Mouse (Mus musculus) liver, postnatal 0 days (tissue): ENCODE measurements at regions not wholly inside any gene's neighbourhood (a gene's known extent, or its start where the extent isn't known, plus 50 kb on each side); places are given as distances from the start of the nearest gene placed in this dataset.

Experiments used
- ATAC-seq: fragments of 200-750 bp; cut with Nextera tagmentation; 2 replicates; pipeline ENCODE4 v1.8.0; 2017; ENCODE audit warnings: mild to moderate bottlenecking, moderate library complexity
- DNase-seq: peaks from one replicate; pipeline ENCODE4 v3.0.0-alpha.2; 2016
- H3K27ac ChIP-seq: fragments of 300-500 bp; sonication (generic); 2 replicates; pipeline ENCODE4 v1.5.1; 2014; ENCODE audit warnings: antibody characterized with exemption, moderate library complexity, mild to moderate bottlenecking, low read depth
- H3K27me3 ChIP-seq: fragments of 300-500 bp; sonication (generic); 2 replicates; pipeline ENCODE4 v1.6.1; 2014; ENCODE audit warnings: low read length, control low read depth, mixed read lengths; ENCODE audit not compliant: insufficient read depth
- H3K36me3 ChIP-seq: fragments of 300-500 bp; sonication (generic); replicated peaks from 2 replicates; pipeline ENCODE4 v1.6.1; 2014; ENCODE audit warnings: mild to moderate bottlenecking, control low read depth, low read length, moderate library complexity, mixed read lengths; ENCODE audit not compliant: insufficient read depth
- H3K4me1 ChIP-seq: fragments of 300-500 bp; sonication (generic); 2 replicates; pipeline ENCODE4 v1.6.1; 2014; ENCODE audit warnings: antibody characterized with exemption, mild to moderate bottlenecking, control low read depth; ENCODE audit not compliant: insufficient read depth
- H3K4me2 ChIP-seq: fragments of 300-500 bp; sonication (generic); 2 replicates; pipeline ENCODE4 v1.6.1; 2014; ENCODE audit warnings: low read depth, mild to moderate bottlenecking, low read length, moderate library complexity, mixed read lengths
- H3K4me3 ChIP-seq: fragments of 300-500 bp; sonication (generic); 2 replicates; pipeline ENCODE4 v1.5.1; 2014; ENCODE audit warnings: low read depth, low read length
- H3K9ac ChIP-seq: fragments of 300-500 bp; sonication (generic); replicated peaks from 2 replicates; pipeline ENCODE4 v1.6.1; 2014; ENCODE audit warnings: mild to moderate bottlenecking, moderate library complexity
- H3K9me3 ChIP-seq: fragments of 300-500 bp; sonication (generic); 2 replicates; pipeline ENCODE4 v1.6.1; 2016; ENCODE audit warnings: mild to moderate bottlenecking, control low read depth, low read length, mixed read lengths
- CTCF ChIP-seq: sonication (generic); IDR thresholded peaks from 2 replicates; pipeline ENCODE4 v1.5.1; 2016; ENCODE audit warnings: antibody characterized with exemption, low read depth
- EP300 ChIP-seq: IDR thresholded peaks from 2 replicates; pipeline ENCODE4 v1.6.1; 2016; ENCODE audit warnings: antibody characterized with exemption, low read depth, mild to moderate bottlenecking
- WGBS: fragments of 180-500 bp; shearing (Covaris S2); extraction: QIAGEN DNeasy Blood & Tissue Kit; methylation state at CpG from one replicate; pipeline ENCODE4 v1.1.7; 2014; ENCODE audit not compliant: insufficient replicate concordance; 5-methylcytosine and 5-hydroxymethylcytosine counted together

- H3K9ac ChIP-seq, result no peak overlapping the region
- H3K4me1 ChIP-seq, result no peaks in the 10 kb centered on the region
- H3K9me3 ChIP-seq, result no peaks in the 10 kb centered on the region
- DNase-seq (no peak), ATAC-seq (no peak)
- no peak overlapping the region for H3K4me2 ChIP-seq
- H3K4me3 ChIP-seq, result no peak overlapping the region
- TF ChIP-seq CTCF (no peak), EP300 (no peak)
- WGBS, result 63% methylated on average over 2 of the region's 2 CpGs
- no peaks in the 10 kb centered on the region for H3K27me3 ChIP-seq
- H3K36me3 ChIP-seq, result no peaks in the 10 kb centered on the region
- no peak overlapping the region for H3K27ac ChIP-seq
Measured at GRCm38 (mm10) chr6:98178005-98178404, 164.5 kb downstream of the Gm765 start.

- no peak for ATAC-seq
- no peaks in the 10 kb centered on the region for H3K4me1 ChIP-seq
- H3K27me3 ChIP-seq, result no peaks in the 10 kb centered on the region
- no peak overlapping the region for H3K9ac ChIP-seq
- no peak for DNase-seq
- TF ChIP-seq EP300, result no peak
- TF ChIP-seq CTCF, result no peak
- no peaks in the 10 kb centered on the region for H3K36me3 ChIP-seq
- no peaks in the 10 kb centered on the region for H3K9me3 ChIP-seq
- no peak overlapping the region for H3K4me3 ChIP-seq
- H3K4me2 ChIP-seq, result no peak overlapping the region
- H3K27ac ChIP-seq, result no peak overlapping the region
- whole genome bisulfite sequencing, result 70% methylated on average over 12 of the region's 12 CpGs
Measured at GRCm38 (mm10) chr6:98149043-98149813, 193.3 kb downstream of the Gm765 start.

- TF ChIP-seq EP300 (no peak), CTCF (no peak)
- H3K4me3 ChIP-seq, result no peak overlapping the region
- H3K4me1 ChIP-seq, result no peaks in the 10 kb centered on the region
- no peaks in the 10 kb centered on the region for H3K36me3 ChIP-seq
- WGBS, result 81% methylated on average over 5 of the region's 5 CpGs
- H3K27me3 ChIP-seq, result no peaks in the 10 kb centered on the region
- no peak overlapping the region for H3K27ac ChIP-seq
- DNase-seq (no peak), ATAC-seq (no peak)
- H3K9ac ChIP-seq, result no peak overlapping the region
- no peak overlapping the region for H3K4me2 ChIP-seq
- no peaks in the 10 kb centered on the region for H3K9me3 ChIP-seq
Measured at GRCm38 (mm10) chr6:98147855-98148254, 194.7 kb downstream of the Gm765 start.

GRCm38 (mm10) chr6:98132931-98133330 is 209.6 kb downstream of the Gm765 start:
- ATAC-seq, result no peak
- TF ChIP-seq CTCF (peak; percentile 57), EP300 (no peak)
- Histone ChIP-seq H3K9me3 (no peaks in the 10 kb centered on the region), H3K4me2 (no peak overlapping the region), H3K27ac (no peak overlapping the region), H3K36me3 (no peaks in the 10 kb centered on the region), H3K4me1 (no peaks in the 10 kb centered on the region), H3K27me3 (no peaks in the 10 kb centered on the region), H3K9ac (no peak overlapping the region), H3K4me3 (no peak overlapping the region)
- DNase-seq, result no peak
- 21% methylated on average over 2 of the region's 2 CpGs for WGBS

GRCm38 (mm10) chr6:98125434-98125833 is 217.1 kb downstream of the Gm765 start:
- Histone ChIP-seq H3K36me3 (no peaks in the 10 kb centered on the region), H3K4me1 (no peaks in the 10 kb centered on the region), H3K9ac (no peak overlapping the region), H3K9me3 (no peaks in the 10 kb centered on the region), H3K4me2 (no peak overlapping the region), H3K27ac (no peak overlapping the region), H3K27me3 (no peaks in the 10 kb centered on the region), H3K4me3 (no peak overlapping the region)
- 71% methylated on average over 7 of the region's 7 CpGs for WGBS
- no peak for DNase-seq
- ATAC-seq, result no peak
- TF ChIP-seq EP300 (no peak), CTCF (no peak)

GRCm38 (mm10) chr6:98118355-98119150 is 224.0 kb downstream of the Gm765 start:
- no peak for ATAC-seq
- H3K9ac ChIP-seq, result no peak overlapping the region
- WGBS, result 49% methylated on average over 9 of the region's 9 CpGs

More at GRCm38 (mm10) chr6:98118355-98119150, 224.0 kb downstream of the Gm765 start:
- no peak overlapping the region for H3K27ac ChIP-seq
- no peak overlapping the region for H3K4me3 ChIP-seq
- no peak overlapping the region for H3K4me2 ChIP-seq
- TF ChIP-seq EP300 (no peak), CTCF (no peak)
- DNase-seq, result no peak
- no peaks in the 10 kb centered on the region for H3K27me3 ChIP-seq
- no peaks in the 10 kb centered on the region for H3K36me3 ChIP-seq
- no peaks in the 10 kb centered on the region for H3K4me1 ChIP-seq
- no peaks in the 10 kb centered on the region for H3K9me3 ChIP-seq
